Mouse (Mus musculus) stomach, embryonic 16.5 days (tissue): ENCODE data around the gene Nprl3. TPM values are rescaled to one million over a fixed set of nuclear protein-coding genes. Genes with fewer than 3 reads are reported as not detected.

Experiments used
- ATAC-seq: fragments of 200-750 bp; cut with Nextera tagmentation; 2 replicates; pipeline ENCODE4 v1.8.0; 2017; ENCODE audit warnings: moderate number of reproducible peaks, moderate TSS enrichment; ENCODE audit not compliant: insufficient read depth, low FRiP score
- H3K27ac ChIP-seq: fragments of 300-500 bp; sonication (generic); 2 replicates; pipeline ENCODE4 v1.5.1; 2014; ENCODE audit warnings: low read length
- H3K27me3 ChIP-seq: fragments of 300-500 bp; sonication (generic); 2 replicates; pipeline ENCODE4 v1.6.1; 2014; ENCODE audit warnings: low read length, control low read depth, mixed read lengths; ENCODE audit not compliant: control insufficient read depth, insufficient read depth
- H3K36me3 ChIP-seq: fragments of 300-500 bp; sonication (generic); 2 replicates; pipeline ENCODE4 v1.6.1; 2014; ENCODE audit warnings: low read length; ENCODE audit not compliant: control insufficient read depth, insufficient read depth
- H3K4me1 ChIP-seq: fragments of 300-500 bp; sonication (generic); 2 replicates; pipeline ENCODE4 v1.6.1; 2014; ENCODE audit warnings: low read length, control low read depth, mixed read lengths; ENCODE audit not compliant: control insufficient read depth, insufficient read depth
- H3K4me2 ChIP-seq: fragments of 300-500 bp; sonication (generic); 2 replicates; pipeline ENCODE4 v1.6.1; 2014; ENCODE audit warnings: low read depth, low read length, mixed read lengths
- H3K4me3 ChIP-seq: fragments of 300-500 bp; sonication (generic); replicated peaks from 2 replicates; pipeline ENCODE4 v1.5.1; 2014; ENCODE audit warnings: mild to moderate bottlenecking, low read length
- H3K9ac ChIP-seq: fragments of 300-500 bp; sonication (generic); 2 replicates; pipeline ENCODE4 v1.6.1; 2014; ENCODE audit warnings: low read length
- H3K9me3 ChIP-seq: fragments of 300-500 bp; sonication (generic); replicated peaks from 2 replicates; pipeline ENCODE4 v1.6.1; 2016; ENCODE audit warnings: low read length, control low read depth; ENCODE audit not compliant: control insufficient read depth
- WGBS: fragments of 180-500 bp; shearing (Covaris S2); extraction: QIAGEN DNeasy Blood & Tissue Kit; methylation state at CpG from one replicate; pipeline ENCODE4 v1.1.7; 2014; 5-methylcytosine and 5-hydroxymethylcytosine counted together
- polyA plus RNA-seq: library from polyadenylated mRNA; unstranded; fragments of >200 nt; fragmentation: Nextera tagmentation; extraction: Ambion mirVana; gene quantifications from 2 replicates; pipeline ENCODE4 v1.2.1, GENCODE M21; 2015

The Nprl3 gene
- polyA plus RNA-seq, 1 experiment from 2014 or later = 36.8 TPM

DNA sequence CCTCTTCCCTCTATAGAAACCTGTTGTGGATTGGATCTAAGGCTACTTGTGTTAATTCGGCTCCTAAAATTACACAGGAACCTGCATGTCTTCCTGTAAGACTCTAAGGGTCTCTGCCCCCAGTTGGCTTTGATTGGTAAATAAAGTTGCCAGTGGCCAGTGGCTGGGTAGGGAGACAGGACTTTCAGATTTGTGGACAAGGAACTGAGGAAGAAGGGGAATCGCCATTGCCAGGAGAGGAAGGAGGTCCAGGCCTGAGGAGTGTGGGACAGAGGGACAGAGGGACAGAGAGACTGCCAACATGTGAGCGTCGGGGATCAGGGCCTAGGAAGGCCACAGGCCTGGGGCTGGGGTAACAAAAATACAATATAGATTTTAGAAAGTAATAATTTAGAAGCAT, 86.3 kb downstream of the Nprl3 start:
- Histone ChIP-seq H3K27ac (no peak overlapping the region), H3K4me2 (no peak overlapping the region), H3K27me3 (no peaks in the 10 kb centered on the region), H3K4me1 (no peaks in the 10 kb centered on the region), H3K9me3 (no peaks in the 10 kb centered on the region), H3K4me3 (no peak overlapping the region), H3K9ac (no peak overlapping the region), H3K36me3 (no peaks in the 10 kb centered on the region)
- ATAC-seq = no peak
- 76% methylated on average over 4 of the region's 4 CpGs for WGBS

DNA sequence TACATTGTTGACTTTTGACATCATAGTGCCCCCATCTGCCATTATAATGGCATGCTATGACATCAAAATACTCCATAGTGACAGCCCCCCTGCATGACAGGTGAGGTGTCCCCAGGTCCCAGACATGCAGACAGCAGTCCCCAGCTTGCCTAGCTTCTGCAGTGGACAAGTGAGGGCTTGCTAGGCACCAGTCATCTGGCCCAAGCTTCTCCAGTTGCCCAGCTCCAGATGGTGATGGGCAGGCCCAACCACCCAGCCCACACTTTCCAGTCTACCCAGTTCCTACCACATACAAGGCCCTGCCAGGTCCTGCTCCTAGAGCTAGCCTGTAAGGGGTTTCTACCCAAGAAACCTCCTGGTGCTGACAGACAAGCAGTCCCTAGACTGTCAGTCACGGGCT, 89.0 kb downstream of the Nprl3 start:
- Histone ChIP-seq H3K27ac (no peak overlapping the region), H3K4me1 (no peaks in the 10 kb centered on the region), H3K27me3 (no peaks in the 10 kb centered on the region), H3K36me3 (no peaks in the 10 kb centered on the region), H3K4me3 (no peak overlapping the region), H3K9ac (no peak overlapping the region), H3K9me3 (no peaks in the 10 kb centered on the region), H3K4me2 (no peak overlapping the region)
- no peak for ATAC-seq
- 69% methylated on average over 1 of the region's 1 CpGs for WGBS

Other genes starting within 250 kb of the Nprl3 start
- gene Il9r, start 67.4 kb downstream of the Nprl3 start, polyA plus RNA-seq = 0.07 and 0.09 TPM in 2 replicates
- 44.9 and 47.5 TPM in 2 replicates for gene Snrnp25, start 62.3 kb downstream of the Nprl3 start, polyA plus RNA-seq
- gene Rhbdf1, start 45.4 kb downstream of the Nprl3 start, polyA plus RNA-seq = 57.4 and 67.7 TPM in 2 replicates
- gene Mpg, start 41.2 kb downstream of the Nprl3 start, polyA plus RNA-seq = 32.6 and 33.8 TPM in 2 replicates
- 11.6 and 16.3 TPM in 2 replicates for gene Hba-x, start 8.7 kb upstream of the Nprl3 start, polyA plus RNA-seq
- 5,545 and 5,672 TPM in 2 replicates for gene Hba-a1, start 15.8 kb upstream of the Nprl3 start, polyA plus RNA-seq
- 3.3 and 5.5 TPM in 2 replicates for gene Hbq1b, start 19.3 kb upstream of the Nprl3 start, polyA plus RNA-seq
- gene Hba-a2, start 28.8 kb upstream of the Nprl3 start, polyA plus RNA-seq = 13,147 and 13,964 TPM in 2 replicates
- 0.62 and 1.2 TPM in 2 replicates for gene Hbq1a, start 32.4 kb upstream of the Nprl3 start, polyA plus RNA-seq
- gene Sh3pxd2b, start 80.1 kb upstream of the Nprl3 start, polyA plus RNA-seq = 21.3 and 21.5 TPM in 2 replicates
- gene Ubtd2, start 187.7 kb upstream of the Nprl3 start, polyA plus RNA-seq = 39.2 and 40.3 TPM in 2 replicates